8 mouse cellular contexts compared by ENCODE assay signal in genomic region chr5:93328059-93328458, GRCm38 (mm10).
DNase-seq lines count a peak whose midpoint lies in the region; ATAC-seq and TF ChIP-seq lines count a peak whose summit lies in the region.

No protein-coding gene starts in this region.

- H3K27me3 ChIP-seq in intestine, embryonic 14.5 days (replicated peaks; ENCODE audit: control insufficient read depth, insufficient read depth, low read length), result no peaks in the 10 kb centered on the region
- no peaks in the 10 kb centered on the region for H3K27me3 ChIP-seq in intestine, embryonic 16.5 days (replicated peaks; ENCODE audit: control insufficient read depth, insufficient read depth, low read length)

- H3K9me3 ChIP-seq in intestine, embryonic 14.5 days (ENCODE audit: control insufficient read depth, low read length), result no peaks in the 10 kb centered on the region
- H3K9me3 ChIP-seq in intestine, embryonic 16.5 days (ENCODE audit: control insufficient read depth, low read length), result no peaks in the 10 kb centered on the region

- H3K9ac ChIP-seq in intestine, embryonic 14.5 days (ENCODE audit: low read length), result no peak overlapping the region
- no peak overlapping the region for H3K9ac ChIP-seq in intestine, embryonic 16.5 days (ENCODE audit: low read depth, low read length)

- H3K27ac ChIP-seq in intestine, embryonic 14.5 days (ENCODE audit: low read depth), result no peak overlapping the region
- H3K27ac ChIP-seq in intestine, embryonic 16.5 days (ENCODE audit: low read length), result no peak overlapping the region
- no peak overlapping the region for H3K27ac ChIP-seq in bone marrow, adult 2 months (ENCODE audit: control insufficient read depth, insufficient read depth, low read depth, low read length, poor library complexity)
- H3K27ac ChIP-seq in embryonic fibroblast, embryonic 13.5 days (ENCODE audit: insufficient read depth, low read length), result no peak overlapping the region

- intact Hi-C loops in left cerebral cortex, postnatal 25 days (cut with DNase I), result loop anchor here (10.0 kb wide), 3 partner anchors 123 to 643 kb away; partner anchors contain the start of genes 2010109A12Rik, Ccni and Shroom3

- ATAC-seq in intestine, embryonic 14.5 days (replicated peaks; ENCODE audit: low FRiP score, low TSS enrichment, low read depth), result no peak; the same call in 1 of the 2 replicates
- no peak for ATAC-seq in intestine, embryonic 16.5 days

- no peak overlapping the region for H3K4me2 ChIP-seq in intestine, embryonic 14.5 days (ENCODE audit: low read length)
- no peak overlapping the region for H3K4me2 ChIP-seq in intestine, embryonic 16.5 days (ENCODE audit: low read depth, low read length)

- peak; percentile 83 for TF ChIP-seq CTCF in bone marrow, adult 2 months (IDR thresholded peaks at IDR 0.05; ENCODE audit: control insufficient read depth, insufficient read depth, low read length)
- TF ChIP-seq CTCF in embryonic fibroblast, embryonic 13.5 days (IDR thresholded peaks at IDR 0.05; ENCODE audit: borderline replicate concordance, insufficient read depth, low read length), result peak; percentile 92; the same call in 1 of the 2 replicates

- peak; percentile 78 for DNase-seq in intestine, embryonic 14.5 days (ENCODE audit: low spot score)
- peak; percentile 65 for DNase-seq in induced T-regulatory cell, adult 2 months (ENCODE audit: low read depth)
- peak; percentile 80 to 81 for DNase-seq in left cerebral cortex, postnatal 25 days (ENCODE audit: low spot score in 2 of 2)
- DNase-seq in ovary, postnatal 14 days (ENCODE audit: low spot score), result peak; percentile 70
- peak; percentile 68 for DNase-seq in thymus, postnatal 14 days

- H3K4me3 ChIP-seq in intestine, embryonic 14.5 days (ENCODE audit: low read depth, low read length), result no peak overlapping the region
- no peak overlapping the region for H3K4me3 ChIP-seq in intestine, embryonic 16.5 days (ENCODE audit: low read length)
- no peak overlapping the region for H3K4me3 ChIP-seq in bone marrow, adult 2 months (replicated peaks; ENCODE audit: control insufficient read depth, low read depth, low read length)
- H3K4me3 ChIP-seq in embryonic fibroblast, embryonic 13.5 days (ENCODE audit: insufficient read depth, low read length), result no peak overlapping the region

- H3K4me1 ChIP-seq in intestine, embryonic 14.5 days (replicated peaks; ENCODE audit: control insufficient read depth, insufficient read depth, low read length), result no peaks in the 10 kb centered on the region
- H3K4me1 ChIP-seq in intestine, embryonic 16.5 days (ENCODE audit: control insufficient read depth, insufficient read depth, low read length), result no peaks in the 10 kb centered on the region
- no peaks in the 10 kb centered on the region for H3K4me1 ChIP-seq in bone marrow, adult 2 months (ENCODE audit: control insufficient read depth, insufficient read depth, low read length)
- no peaks in the 10 kb centered on the region for H3K4me1 ChIP-seq in embryonic fibroblast, embryonic 13.5 days (ENCODE audit: control insufficient read depth, insufficient read depth, low read length)

- TF ChIP-seq POLR2A in bone marrow, adult 2 months (IDR thresholded peaks at IDR 0.05; ENCODE audit: borderline replicate concordance, control insufficient read depth, low read depth, low read length), result no peak
- TF ChIP-seq POLR2A in embryonic fibroblast, embryonic 13.5 days (IDR thresholded peaks at IDR 0.05; ENCODE audit: low read depth, low read length), result no peak

- no peaks in the 10 kb centered on the region for H3K36me3 ChIP-seq in intestine, embryonic 14.5 days (ENCODE audit: control insufficient read depth, insufficient read depth, low read length)
- H3K36me3 ChIP-seq in intestine, embryonic 16.5 days (ENCODE audit: control insufficient read depth, insufficient read depth, low read length), result no peaks in the 10 kb centered on the region

- 27% methylated on average over 7 of the region's 7 CpGs for WGBS in intestine, embryonic 14.5 days
- 17% methylated on average over 7 of the region's 7 CpGs for WGBS in intestine, embryonic 16.5 days
- 15% methylated on average over 7 of the region's 7 CpGs for WGBS in bone marrow, adult 2 months
